Mouse (Mus musculus): ENCODE measurements around the gene Gon7.

Gene Gon7

GRCm38 (mm10) chr12:102757689-102758402 is at the start of gene Gon7, which contains the start of the genes Gm28051 and Ubr7:
Gon7 (minus strand) TSS chr12:102757803.
Gm28051 (minus strand) TSS chr12:102757765.
Ubr7 (plus strand) TSS chr12:102757967.
- WGBS: under 1% methylated on average over 73 of the region's 73 CpGs

GRCm38 (mm10) chr12:102799528-102799927 is 41.9 kb upstream of the Gon7 start:
- WGBS: 98% methylated on average over 2 of the region's 2 CpGs

DNA sequence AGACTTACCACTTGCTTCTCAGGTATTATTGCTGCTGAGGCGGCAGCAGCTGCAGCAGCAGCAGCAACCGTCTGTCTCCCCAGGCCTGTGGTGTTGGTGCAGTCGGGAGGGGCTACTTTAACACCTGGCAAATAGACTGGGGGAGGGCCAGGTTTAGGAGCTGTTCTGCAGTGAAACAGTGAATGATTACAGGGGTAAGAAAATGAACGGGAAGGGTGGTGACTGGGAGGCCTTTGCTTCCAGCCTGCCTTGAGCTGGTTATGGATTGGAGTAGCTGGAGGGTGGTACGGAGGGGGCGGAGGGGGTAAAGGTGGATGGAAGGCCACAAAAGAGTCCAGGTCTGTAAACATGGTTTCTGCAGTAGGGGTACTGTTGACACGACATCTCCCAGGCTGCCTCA is 30.3 kb upstream of the Gon7 start:
- 90% methylated on average over 7 of the region's 7 CpGs for whole genome bisulfite sequencing

- WGBS: 38% methylated on average over 5 of the region's 5 CpGs
Measured at GRCm38 (mm10) chr12:102785593-102785985, 28.0 kb upstream of the Gon7 start.

GRCm38 (mm10) chr12:102784899-102785592 is 27.4 kb upstream of the Gon7 start:
- WGBS: 84% methylated on average over 19 of the region's 19 CpGs

DNA sequence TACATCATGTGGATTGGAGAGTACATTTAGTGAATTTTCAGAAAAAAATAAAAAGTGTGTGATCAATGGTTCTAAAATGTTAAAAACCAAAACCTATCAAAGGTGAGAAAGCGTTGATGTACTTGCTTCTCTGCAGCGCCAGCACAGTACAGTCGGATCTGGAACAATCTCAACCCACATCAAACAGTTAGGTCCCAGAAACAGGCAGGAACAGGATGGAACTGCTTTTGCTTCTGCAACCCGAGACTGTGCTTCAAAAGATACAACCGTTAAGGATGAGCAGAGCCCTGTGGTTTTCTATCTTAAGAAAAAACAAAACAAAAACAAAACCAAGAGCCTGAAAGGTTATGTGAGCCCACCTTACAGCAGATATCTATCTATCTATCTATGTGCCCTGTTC is 25.2 kb upstream of the Gon7 start:
- WGBS: 77% methylated on average over 5 of the region's 5 CpGs

GRCm38 (mm10) chr12:102779452-102779851 is 21.8 kb upstream of the Gon7 start:
- WGBS: 76% methylated on average over 3 of the region's 3 CpGs

DNA sequence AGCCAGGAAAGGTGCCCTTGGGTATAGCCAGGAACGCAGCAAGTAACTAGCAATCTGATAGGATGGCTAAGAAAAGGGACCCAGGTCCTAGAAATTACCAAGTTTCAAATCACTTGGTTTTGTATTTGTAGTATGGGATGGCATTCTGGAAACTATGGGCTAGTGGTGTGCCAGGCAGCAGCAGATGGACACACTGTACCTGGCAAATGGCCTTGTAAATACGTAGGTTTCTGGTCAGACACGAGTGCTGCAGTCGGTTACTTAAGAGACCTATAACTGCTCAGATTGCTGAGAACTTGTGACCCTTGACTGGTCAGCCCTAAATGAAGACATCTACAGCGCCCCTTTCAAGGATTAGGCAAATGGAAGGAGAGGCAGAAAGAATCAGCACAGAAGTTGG is 20.5 kb upstream of the Gon7 start:
- 76% methylated on average over 5 of the region's 5 CpGs for WGBS

DNA sequence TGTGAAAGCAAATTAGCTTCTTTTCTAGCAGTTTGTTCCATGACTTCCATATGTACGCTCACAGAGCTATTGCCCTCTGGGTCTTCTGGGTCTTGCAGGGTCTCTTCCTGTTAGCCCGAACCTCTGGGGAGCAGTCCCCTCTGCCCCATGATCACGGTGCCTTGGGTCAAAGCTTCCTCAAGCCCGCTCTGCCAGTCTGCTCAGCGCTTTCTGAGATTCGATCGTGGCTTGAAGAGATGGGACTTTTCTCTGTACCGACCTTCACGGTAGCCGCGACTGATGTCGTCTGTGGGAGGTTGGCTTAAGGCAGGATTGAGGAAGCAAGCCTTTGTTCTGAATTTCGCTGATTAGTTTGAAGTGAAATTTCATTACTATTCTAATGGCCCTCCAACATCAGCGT is 18.4 kb upstream of the Gon7 start:
- WGBS: 88% methylated on average over 14 of the region's 14 CpGs

GRCm38 (mm10) chr12:102772676-102773075 is 15.1 kb upstream of the Gon7 start:
- WGBS: 96% methylated on average over 5 of the region's 5 CpGs

DNA sequence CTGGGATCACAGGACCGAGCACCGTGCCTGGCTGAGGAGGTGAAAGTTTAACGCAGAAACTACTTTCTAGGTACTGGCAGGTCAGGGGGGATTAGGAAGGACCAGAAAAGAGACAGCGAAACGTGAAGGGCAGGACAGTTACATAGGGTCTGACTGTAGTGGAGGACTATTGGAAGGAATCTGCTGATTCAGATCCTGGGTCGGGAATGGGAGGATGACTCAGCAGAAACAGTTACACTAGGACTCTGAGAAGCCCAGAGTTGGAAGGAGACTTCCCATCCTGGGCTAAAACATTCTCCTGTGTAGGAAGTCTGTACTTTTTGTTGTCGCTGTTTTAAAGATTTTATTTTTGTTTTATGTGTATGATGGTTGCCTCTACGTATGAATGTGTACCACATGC is 14.0 kb upstream of the Gon7 start:
- 93% methylated on average over 8 of the region's 8 CpGs for WGBS

- 92% methylated on average over 4 of the region's 4 CpGs for WGBS
Measured at GRCm38 (mm10) chr12:102769000-102769399, 11.4 kb upstream of the Gon7 start.

- WGBS: 71% methylated on average over 3 of the region's 3 CpGs
Measured at GRCm38 (mm10) chr12:102761668-102762067, 4.1 kb upstream of the Gon7 start.

- 4% methylated on average over 5 of the region's 5 CpGs for WGBS
Measured at GRCm38 (mm10) chr12:102758936-102759335, 1.3 kb upstream of the Gon7 start.

DNA sequence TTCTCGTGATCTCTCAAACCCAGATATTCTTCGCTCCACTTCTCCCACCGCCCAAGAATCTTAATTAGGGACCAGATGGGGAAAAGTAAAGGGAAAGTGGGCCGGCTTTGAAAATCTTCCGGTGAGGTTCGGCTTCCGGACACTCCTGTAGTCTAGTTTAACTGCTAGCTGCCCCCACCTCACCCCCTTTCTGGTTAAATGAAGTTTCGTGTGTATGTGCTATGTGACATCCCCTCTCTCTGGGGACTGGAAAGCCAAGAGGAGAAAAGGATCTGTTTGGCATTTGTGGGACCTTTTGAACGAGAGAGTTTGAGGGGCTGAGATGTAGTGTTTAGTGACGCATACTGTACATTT is 777 bp upstream of the Gon7 start, which contains the start of gene Gm20604:
Gm20604 (minus strand) TSS at position 270 of the 354 bp plus-strand sequence.
- under 1% methylated on average over 10 of the region's 10 CpGs for WGBS

GRCm38 (mm10) chr12:102757055-102757688 is 431 bp downstream of the Gon7 start:
- WGBS: 2% methylated on average over 46 of the region's 46 CpGs

DNA sequence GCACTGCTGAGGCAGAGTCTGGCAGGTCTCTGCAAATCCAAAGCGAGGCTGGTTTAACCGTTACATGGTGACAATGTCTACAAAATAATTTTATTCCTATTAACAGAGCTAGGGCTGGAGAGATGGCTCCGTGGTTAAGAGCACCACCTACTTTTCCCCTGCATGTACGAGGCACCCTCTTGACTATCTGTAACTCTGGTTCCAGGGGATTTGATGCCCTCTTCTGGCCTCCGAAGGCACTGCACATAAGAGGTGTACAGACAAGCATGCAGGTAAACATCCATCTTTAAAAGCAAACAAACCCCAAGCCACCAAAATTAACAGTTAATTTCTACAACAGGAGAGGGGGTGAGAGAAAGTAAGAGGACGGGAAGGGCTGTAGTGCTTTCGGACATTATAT is 1.3 kb downstream of the Gon7 start:
- 80% methylated on average over 7 of the region's 7 CpGs for WGBS

GRCm38 (mm10) chr12:102748256-102748655 is 9.3 kb downstream of the Gon7 start:
- WGBS: 63% methylated on average over 3 of the region's 3 CpGs

GRCm38 (mm10) chr12:102744839-102745238 is 12.8 kb downstream of the Gon7 start:
- 36% methylated on average over 6 of the region's 6 CpGs for WGBS

GRCm38 (mm10) chr12:102743589-102744574 is 13.7 kb downstream of the Gon7 start, which contains the start of the genes Moap1 and Tmem251:
Moap1 (minus strand) TSS chr12:102743661.
Tmem251 (plus strand) TSS chr12:102743762.
- whole genome bisulfite sequencing: under 1% methylated on average over 61 of the region's 63 CpGs

GRCm38 (mm10) chr12:102743036-102743588 is 14.5 kb downstream of the Gon7 start:
- WGBS: under 1% methylated on average over 33 of the region's 33 CpGs
